Mouse (Mus musculus) Muller cell, postnatal 12 days (primary cell): Measurements from ENCODE around the gene Gm29554.
"Not testable (repeated sequence)": the region's sequence is repeated elsewhere in the genome, so short reads cannot be mapped to it uniquely, and the experiment has no call there.

Experiments used
- DNase-seq: peaks from one replicate; pipeline ENCODE4 v3.0.0-alpha.2; 2015; ENCODE audit errors: inconsistent ontology term

The Gm29554 gene

DNA sequence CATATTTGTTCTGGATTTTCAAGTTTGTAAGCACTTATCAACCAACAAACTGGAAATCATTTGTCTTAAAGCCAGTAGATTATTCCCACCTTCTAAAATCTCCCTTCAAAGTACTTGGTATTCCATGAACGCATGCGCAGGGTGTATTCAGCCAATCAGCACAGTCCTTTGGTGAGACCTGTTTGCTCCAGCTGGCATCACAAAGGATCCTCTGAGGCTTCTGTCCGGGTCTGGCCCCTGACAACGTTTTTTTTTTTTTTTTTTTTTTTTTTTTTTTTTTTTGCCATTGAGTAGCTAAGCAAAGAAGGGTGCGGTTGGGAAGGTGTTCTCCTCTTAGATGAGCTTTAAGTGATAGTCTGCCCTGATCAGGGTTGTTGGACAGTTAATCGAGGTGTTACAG, at the start of gene Gm29554:
Gm29554 (plus strand) TSS at position 301 of the 400 bp plus-strand sequence.
- DNase-seq: not testable (repeated sequence)
